Mouse (Mus musculus) midbrain, embryonic 14.5 days (tissue): ENCODE measurements around the gene Myb. TPM values are rescaled to one million over a fixed set of nuclear protein-coding genes. Genes with fewer than 3 reads are reported as not detected.

Experiments used
- ATAC-seq: fragments of 200-750 bp; cut with Nextera tagmentation; 2 replicates; pipeline ENCODE4 v1.8.0; 2017; ENCODE audit warnings: moderate number of reproducible peaks, moderate library complexity; ENCODE audit not compliant: low FRiP score, low TSS enrichment
- DNase-seq: peaks from one replicate; pipeline ENCODE4 v3.0.0-alpha.2; 2015
- H3K27ac ChIP-seq: fragments of 300-500 bp; sonication (generic); replicated peaks from 2 replicates; pipeline ENCODE4 v1.5.1; 2014; ENCODE audit warnings: mild to moderate bottlenecking, low read depth, low read length, moderate library complexity
- H3K27me3 ChIP-seq: fragments of 300-500 bp; sonication (generic); 2 replicates; pipeline ENCODE4 v1.6.1; 2014; ENCODE audit warnings: low read length, control low read depth, mixed read lengths; ENCODE audit not compliant: control insufficient read depth, insufficient read depth
- H3K36me3 ChIP-seq: fragments of 300-500 bp; sonication (generic); 2 replicates; pipeline ENCODE4 v1.6.1; 2014; ENCODE audit warnings: low read length, control low read depth; ENCODE audit not compliant: control insufficient read depth, insufficient read depth
- H3K4me1 ChIP-seq: fragments of 300-500 bp; sonication (generic); 2 replicates; pipeline ENCODE4 v1.6.1; 2014; ENCODE audit warnings: mild to moderate bottlenecking, antibody characterized with exemption, low read length, control low read depth; ENCODE audit not compliant: control insufficient read depth, insufficient read depth
- H3K4me2 ChIP-seq: fragments of 300-500 bp; sonication (generic); 2 replicates; pipeline ENCODE4 v1.6.1; 2014; ENCODE audit warnings: mild to moderate bottlenecking, low read length, moderate library complexity
- H3K4me3 ChIP-seq: fragments of 300-500 bp; sonication (generic); replicated peaks from 2 replicates; pipeline ENCODE4 v1.5.1; 2014; ENCODE audit warnings: low read depth, low read length
- H3K9ac ChIP-seq: fragments of 300-500 bp; sonication (generic); replicated peaks from 2 replicates; pipeline ENCODE4 v1.6.1; 2014; ENCODE audit warnings: mild to moderate bottlenecking, low read length, moderate library complexity
- H3K9me3 ChIP-seq: fragments of 300-500 bp; sonication (generic); 2 replicates; pipeline ENCODE4 v1.6.1; 2016; ENCODE audit warnings: low read length, control low read depth, mixed read lengths; ENCODE audit not compliant: control insufficient read depth
- WGBS: fragments of 180-500 bp; shearing (Covaris S2); extraction: QIAGEN DNeasy Blood & Tissue Kit; methylation state at CpG from one replicate; pipeline ENCODE4 v1.1.7; 2014; 5-methylcytosine and 5-hydroxymethylcytosine counted together
- polyA plus RNA-seq: library from polyadenylated mRNA; unstranded; fragments of >200 nt; fragmentation: Nextera tagmentation; extraction: Ambion mirVana; gene quantifications from 2 replicates; pipeline ENCODE4 v1.2.1, GENCODE M21; 2014

The Myb gene
- polyA plus RNA-seq, result 3.4 and 3.5 TPM in 2 replicates

- WGBS, result under 1% methylated on average over 85 of the region's 86 CpGs
- Histone ChIP-seq H3K36me3 (no peaks in the 10 kb centered on the region), H3K4me2 (peak within 1 kb of the TSS; percentile 98), H3K27ac (peak within 1 kb of the TSS; percentile 60; the same call in 1 of the 2 replicates), H3K4me1 (peaks cover 15% of the 10 kb centered on the region), H3K27me3 (peaks cover 37% of the 10 kb centered on the region), H3K4me3 (peak within 1 kb of the TSS; percentile 67), H3K9me3 (no peaks in the 10 kb centered on the region), H3K9ac (peak within 1 kb of the TSS; percentile 76)
- ATAC-seq (peak; percentile 87), DNase-seq (peak; percentile 89)
These were observed at the start of gene Myb for GRCm38 (mm10) chr10:21160537-21161358. Myb (minus strand) TSS chr10:21160984.

GRCm38 (mm10) chr10:21207378-21207777 lies 46.6 kb upstream of the Myb start:
- no peaks in the 10 kb centered on the region for H3K27me3 ChIP-seq
- no peak overlapping the region for H3K9ac ChIP-seq
- ATAC-seq (no peak), DNase-seq (no peak)
- no peak overlapping the region for H3K4me2 ChIP-seq
- 68% methylated on average over 1 of the region's 1 CpGs for WGBS
- H3K9me3 ChIP-seq, result no peaks in the 10 kb centered on the region
- H3K4me3 ChIP-seq, result no peak overlapping the region
- no peaks in the 10 kb centered on the region for H3K36me3 ChIP-seq
- no peak overlapping the region for H3K27ac ChIP-seq
- H3K4me1 ChIP-seq, result no peaks in the 10 kb centered on the region

- Histone ChIP-seq H3K27ac (no peak overlapping the region), H3K4me3 (no peak overlapping the region), H3K4me1 (no peaks in the 10 kb centered on the region), H3K9ac (no peak overlapping the region), H3K4me2 (no peak overlapping the region), H3K36me3 (no peaks in the 10 kb centered on the region), H3K9me3 (no peaks in the 10 kb centered on the region), H3K27me3 (no peaks in the 10 kb centered on the region)
- ATAC-seq (no peak), DNase-seq (no peak)
- 90% methylated on average over 2 of the region's 2 CpGs for whole genome bisulfite sequencing
These were observed 45.4 kb upstream of the Myb start for GRCm38 (mm10) chr10:21206232-21206631.

- no peaks in the 10 kb centered on the region for H3K4me1 ChIP-seq
- H3K4me3 ChIP-seq, result no peak overlapping the region
- DNase-seq (no peak), ATAC-seq (no peak)
- no peaks in the 10 kb centered on the region for H3K27me3 ChIP-seq
- H3K27ac ChIP-seq, result no peak overlapping the region
- H3K9ac ChIP-seq, result no peak overlapping the region
- no peaks in the 10 kb centered on the region for H3K36me3 ChIP-seq
- H3K9me3 ChIP-seq, result no peaks in the 10 kb centered on the region
- WGBS, result 67% methylated on average over 10 of the region's 10 CpGs
- no peak overlapping the region for H3K4me2 ChIP-seq
These were observed 43.8 kb upstream of the Myb start for GRCm38 (mm10) chr10:21204496-21205085.

- no peaks in the 10 kb centered on the region for H3K4me1 ChIP-seq
- no peak overlapping the region for H3K4me3 ChIP-seq
- H3K36me3 ChIP-seq, result no peaks in the 10 kb centered on the region
- ATAC-seq (no peak), DNase-seq (no peak)
- H3K9me3 ChIP-seq, result no peaks in the 10 kb centered on the region
- H3K9ac ChIP-seq, result no peak overlapping the region
- no peaks in the 10 kb centered on the region for H3K27me3 ChIP-seq
- 89% methylated on average over 5 of the region's 5 CpGs for WGBS
- H3K27ac ChIP-seq, result no peak overlapping the region
- no peak overlapping the region for H3K4me2 ChIP-seq
These were observed 43.1 kb upstream of the Myb start for GRCm38 (mm10) chr10:21203886-21204285.

- WGBS, result 87% methylated on average over 3 of the region's 3 CpGs
These were observed 42.7 kb upstream of the Myb start for GRCm38 (mm10) chr10:21203461-21203860.

GRCm38 (mm10) chr10:21200761-21201160 lies 40.0 kb upstream of the Myb start:
- DNase-seq, result no peak
- no peaks in the 10 kb centered on the region for H3K9me3 ChIP-seq
- no peak overlapping the region for H3K4me3 ChIP-seq
- no peaks in the 10 kb centered on the region for H3K4me1 ChIP-seq
- no peak for ATAC-seq
- H3K27ac ChIP-seq, result no peak overlapping the region
- no peaks in the 10 kb centered on the region for H3K27me3 ChIP-seq
- no peak overlapping the region for H3K4me2 ChIP-seq
- no peaks in the 10 kb centered on the region for H3K36me3 ChIP-seq
- no peak overlapping the region for H3K9ac ChIP-seq
- 86% methylated on average over 7 of the region's 7 CpGs for WGBS

More at GRCm38 (mm10) chr10:21203461-21203860, 42.7 kb upstream of the Myb start:
- Histone ChIP-seq H3K27ac (no peak overlapping the region), H3K4me3 (no peak overlapping the region), H3K4me2 (no peak overlapping the region), H3K27me3 (no peaks in the 10 kb centered on the region), H3K36me3 (no peaks in the 10 kb centered on the region), H3K4me1 (no peaks in the 10 kb centered on the region), H3K9ac (no peak overlapping the region), H3K9me3 (no peaks in the 10 kb centered on the region)
- DNase-seq (no peak), ATAC-seq (no peak)

- no peaks in the 10 kb centered on the region for H3K4me1 ChIP-seq
- DNase-seq, result no peak
These were observed 39.5 kb upstream of the Myb start for GRCm38 (mm10) chr10:21200322-21200721.

More at GRCm38 (mm10) chr10:21200322-21200721, 39.5 kb upstream of the Myb start:
- no peak overlapping the region for H3K4me2 ChIP-seq
- no peak for ATAC-seq
- no peaks in the 10 kb centered on the region for H3K27me3 ChIP-seq
- no peaks in the 10 kb centered on the region for H3K9me3 ChIP-seq
- no peak overlapping the region for H3K9ac ChIP-seq
- H3K36me3 ChIP-seq, result no peaks in the 10 kb centered on the region
- no peak overlapping the region for H3K4me3 ChIP-seq
- H3K27ac ChIP-seq, result no peak overlapping the region
